Mouse (Mus musculus) adrenal gland, postnatal 4 days (tissue): ENCODE data around the gene Il27. TPM values are rescaled to one million over a fixed set of nuclear protein-coding genes. Genes with fewer than 3 reads are reported as not detected.
A peak's percentile ranks its signal among the peaks of the same experiment; 100 is the strongest.
"Not testable (repeated sequence)": the region's sequence is repeated elsewhere in the genome, so short reads cannot be mapped to it uniquely, and the experiment has no call there.

Experiments used
- DNase-seq, 2 experiments: peaks; one replicate each; pipeline ENCODE4 v3.0.0; 2021 to 2022; ENCODE audit warnings: low spot score in 2 of 2, mixed read lengths in 2 of 2
- long read RNA-seq, 2 experiments: library from polyadenylated mRNA; stranded (forward); transcript quantifications; one replicate each; pipeline ENCODE4 v2.0.0; 2021
- total RNA-seq, 2 experiments: library from RNA; stranded (reverse); gene quantifications; 2 replicates each; pipeline ENCODE4 v1.2.3; 2021

The Il27 gene
- not detected for total RNA-seq
- long read RNA-seq, experiment 1, result 0 reads
- long read RNA-seq, experiment 2, result 0 reads

GRCm38 (mm10) chr7:126594862-126595561 is at the start of gene Il27:
TSS of gene Il27 (minus strand) at chr7:126594941.
- no peak for DNase-seq

DNA sequence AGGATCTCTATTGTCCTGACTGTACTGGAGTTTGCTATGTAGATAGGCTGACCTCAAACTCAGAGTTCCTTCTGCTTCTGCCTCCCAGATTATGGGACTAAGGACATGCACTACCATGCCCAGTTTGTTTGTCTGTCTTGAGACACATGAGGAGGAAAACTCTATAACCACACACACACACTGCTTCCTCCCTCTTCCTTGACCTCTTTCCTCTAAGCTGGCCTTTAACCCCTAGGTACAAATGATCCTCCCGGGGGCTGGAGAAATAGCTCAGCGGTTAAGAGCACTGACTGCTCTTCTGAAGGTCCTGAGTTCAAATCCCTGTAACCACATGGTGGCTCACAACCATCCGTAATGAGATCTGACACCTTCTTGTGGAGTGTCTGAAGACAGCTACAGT is 49.6 kb upstream of the Il27 start:
- no peak for DNase-seq

- not testable (repeated sequence) for DNase-seq
These were observed 48.5 kb upstream of the Il27 start for GRCm38 (mm10) chr7:126643244-126643617.

DNA sequence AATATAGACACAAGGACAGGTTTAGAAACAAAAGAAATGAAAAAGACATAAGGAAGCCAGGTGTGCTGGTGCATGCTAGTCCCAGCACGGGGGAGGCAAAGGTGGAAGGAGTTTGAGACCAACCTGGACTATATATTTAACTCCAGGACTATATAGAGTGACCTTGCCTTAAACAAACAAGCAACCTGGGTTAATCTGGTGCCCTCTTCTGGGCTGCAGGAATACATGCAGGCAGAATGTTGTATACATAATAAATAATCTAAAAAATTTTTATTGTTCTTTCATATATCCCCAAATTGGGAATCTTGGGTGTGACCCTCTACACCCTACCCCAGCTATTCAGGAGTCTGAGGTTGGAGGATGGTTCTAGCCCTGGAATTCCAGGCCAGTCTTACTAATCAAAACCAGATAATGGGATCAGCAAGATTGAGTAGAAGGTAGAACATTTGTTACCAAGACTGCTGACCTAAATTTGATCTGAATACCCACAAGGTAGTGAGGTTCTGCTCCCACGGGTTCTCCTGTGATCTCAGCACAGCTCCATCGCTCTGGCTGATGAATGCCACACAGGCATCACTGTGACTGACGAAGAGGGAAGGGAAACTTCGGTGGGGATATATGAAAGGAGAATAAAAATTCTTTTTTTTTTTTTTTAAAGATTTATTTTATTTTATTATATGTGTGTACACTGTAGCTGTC is 48.0 kb upstream of the Il27 start:
- DNase-seq, result no peak

- DNase-seq, result peak in 1 of 2 experiments; percentile 9
These were observed 42.2 kb upstream of the Il27 start for GRCm38 (mm10) chr7:126636733-126637520.

- no peak for DNase-seq
These were observed 40.6 kb upstream of the Il27 start for GRCm38 (mm10) chr7:126635375-126635774.

- no peak for DNase-seq
These were observed 37.7 kb upstream of the Il27 start for GRCm38 (mm10) chr7:126632478-126632877.

DNA sequence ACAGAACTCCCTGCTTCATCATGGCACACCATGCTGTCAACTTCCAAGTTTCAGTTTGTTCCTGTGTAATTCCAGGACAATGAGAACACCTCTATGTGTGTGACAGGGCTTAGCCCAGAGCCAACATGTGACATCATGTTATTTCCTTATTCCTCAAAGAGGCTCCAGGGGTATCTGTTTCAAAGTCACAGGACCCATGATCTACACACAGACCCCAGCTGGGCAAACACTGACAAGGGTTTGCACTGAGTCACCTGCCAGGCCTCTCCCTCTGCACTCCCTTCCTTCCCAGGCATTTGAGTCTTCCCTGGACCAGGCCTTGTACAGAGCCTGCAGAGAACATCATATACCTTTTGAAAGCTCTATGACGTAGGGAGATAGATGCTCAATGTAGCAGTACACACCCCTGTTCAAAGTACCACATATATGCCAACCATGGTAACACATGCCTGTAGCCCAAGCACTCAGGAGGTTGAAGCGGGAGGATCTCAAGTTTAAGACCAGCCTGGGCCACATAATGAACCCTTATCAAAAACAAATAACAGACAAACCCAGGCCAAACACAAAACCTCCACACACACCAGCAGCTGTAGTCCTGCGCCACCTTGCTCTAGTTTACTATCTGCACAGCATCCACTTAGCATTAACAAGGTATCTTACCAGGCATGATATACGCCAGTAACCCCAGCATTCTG is 36.2 kb upstream of the Il27 start, which contains the start of gene Nupr1:
Nupr1 (minus strand) TSS at position 38 of the 695 bp plus-strand sequence.
- DNase-seq, result no peak

- no peak for DNase-seq
These were observed 35.2 kb upstream of the Il27 start for GRCm38 (mm10) chr7:126629915-126630314.

DNA sequence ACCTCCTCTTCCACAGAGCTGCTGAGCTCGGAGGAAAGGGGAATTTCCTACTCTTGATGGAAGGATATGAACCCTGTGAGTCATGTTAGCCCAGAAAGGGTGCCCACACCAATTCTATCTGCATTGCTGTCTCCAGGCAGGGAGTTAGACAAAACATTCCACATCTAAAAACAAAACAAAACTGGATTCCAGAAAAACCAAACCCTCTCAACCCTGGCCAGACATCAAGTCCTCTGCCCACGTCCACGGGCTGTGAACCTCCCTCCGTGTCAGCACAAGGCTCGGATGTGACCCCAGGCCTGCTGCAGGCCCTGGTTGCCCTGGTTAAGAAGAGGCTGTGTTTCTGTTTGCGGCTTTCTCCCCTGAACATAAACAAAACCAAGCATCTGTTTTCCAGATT is 33.4 kb upstream of the Il27 start:
- DNase-seq, result no peak

DNA sequence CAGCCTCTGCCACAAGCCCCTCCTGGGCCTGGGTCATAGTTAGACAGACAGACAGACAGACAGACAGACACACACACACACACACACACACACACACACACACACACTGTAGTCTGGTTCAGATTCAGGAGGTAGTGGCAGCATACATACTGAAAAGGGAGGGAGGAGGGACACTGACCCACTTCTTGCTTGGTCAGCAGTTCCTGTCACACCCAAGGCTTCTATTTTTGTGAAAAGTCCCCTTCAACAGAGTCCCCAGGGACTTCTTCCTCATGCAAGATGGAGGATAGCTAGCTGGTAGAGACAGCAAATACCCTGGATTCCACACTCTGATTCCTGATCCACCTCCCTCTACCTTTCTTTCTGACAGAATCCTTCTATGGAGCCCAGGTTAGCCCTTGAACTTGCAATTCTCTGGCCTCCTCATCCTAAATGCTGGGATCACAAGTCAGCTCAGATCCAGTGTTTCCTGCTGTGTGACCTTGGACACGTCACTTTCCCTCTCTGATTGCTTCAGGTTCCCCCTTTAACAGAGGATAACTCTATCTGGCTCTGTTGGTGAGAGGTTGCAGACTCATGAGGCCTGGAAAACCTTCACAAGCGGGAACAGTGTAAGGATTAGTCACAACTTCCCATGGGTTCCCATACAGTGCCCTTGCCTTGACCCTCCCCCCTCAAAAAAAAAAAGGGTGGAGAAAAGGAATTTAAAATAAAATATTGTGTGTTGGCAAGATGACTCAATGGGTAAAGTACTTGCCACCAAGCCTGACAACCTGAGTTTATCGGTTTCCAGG is 31.3 kb upstream of the Il27 start:
- DNase-seq, result no peak

- peak in 1 of 2 experiments; percentile 46 for DNase-seq
These were observed 30.6 kb upstream of the Il27 start for GRCm38 (mm10) chr7:126625369-126625768.

GRCm38 (mm10) chr7:126624774-126625173 is 30.0 kb upstream of the Il27 start:
- DNase-seq, result no peak

DNA sequence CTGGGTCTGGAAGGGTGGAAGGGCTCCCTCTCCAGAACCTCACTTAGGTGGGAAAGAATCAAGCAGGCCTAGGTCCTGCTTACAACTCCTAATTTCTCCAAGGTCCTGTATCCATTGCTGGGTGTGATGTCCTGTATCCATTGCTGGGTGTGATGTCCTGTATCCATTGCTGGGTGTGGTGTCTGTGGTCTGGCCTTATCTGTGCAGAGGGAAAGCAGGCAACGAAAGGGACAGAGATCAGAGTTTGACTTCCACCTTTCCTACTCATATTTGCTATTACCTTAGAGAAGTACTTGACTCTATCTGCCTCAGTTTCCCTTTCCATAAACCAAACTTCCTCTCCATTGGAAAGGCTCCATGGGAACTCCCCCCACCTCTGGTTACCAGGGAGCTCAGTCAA is 28.6 kb upstream of the Il27 start:
- DNase-seq, result no peak

GRCm38 (mm10) chr7:126621452-126622359 is 27.0 kb upstream of the Il27 start:
- no peak for DNase-seq

- DNase-seq, result no peak
These were observed 25.0 kb upstream of the Il27 start for GRCm38 (mm10) chr7:126619559-126620275.

DNA sequence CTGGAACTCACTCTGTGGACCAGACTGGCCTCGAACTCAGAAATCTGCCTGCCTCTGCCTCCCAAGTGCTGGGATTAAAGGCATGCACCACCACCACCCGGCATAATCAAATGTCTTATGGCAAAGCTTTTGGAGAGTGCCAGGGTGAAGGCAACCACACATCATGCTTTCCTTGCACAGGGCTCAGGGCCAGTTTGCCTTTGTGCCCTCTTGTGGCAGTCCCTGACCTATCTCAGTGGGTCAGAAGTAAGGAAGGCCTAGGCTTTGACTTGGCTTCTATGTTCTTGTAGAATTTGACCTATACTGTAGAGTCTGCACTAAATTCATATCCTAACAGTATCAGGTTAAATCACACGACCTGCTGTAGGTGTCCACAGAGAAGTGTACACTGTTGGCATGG is 22.0 kb upstream of the Il27 start:
- DNase-seq, result no peak

DNA sequence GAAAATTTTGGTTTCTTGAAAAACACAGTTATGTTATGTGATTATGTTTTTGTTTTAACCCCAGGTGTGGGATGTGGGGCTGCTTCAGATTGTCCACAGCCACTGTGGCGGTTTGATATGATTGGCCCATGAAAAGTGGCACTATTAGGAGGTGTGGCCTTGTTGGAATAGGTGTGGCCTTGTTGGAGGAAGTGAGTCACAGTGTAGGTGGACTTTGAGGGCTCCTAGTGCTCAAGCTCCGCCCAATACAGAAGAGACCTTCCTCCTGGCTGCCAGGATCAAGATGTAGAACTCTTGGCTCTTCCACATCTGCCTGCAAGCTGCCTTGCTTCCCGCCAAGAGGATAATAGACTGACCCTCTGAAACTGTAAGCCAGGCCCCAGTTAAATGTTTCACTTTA is 18.0 kb upstream of the Il27 start:
- DNase-seq, result no peak

- DNase-seq, result no peak
These were observed 13.1 kb upstream of the Il27 start for GRCm38 (mm10) chr7:126607796-126608195.
